Mouse (Mus musculus) frontal cortex, postnatal 25 days (tissue): ENCODE measurements around the gene Piwil4.

Experiments
- DNase-seq, 2 experiments: peaks; one replicate each; pipeline ENCODE4 v3.0.0; 2022; ENCODE audit warnings: low spot score in 2 of 2

Gene Piwil4

DNA sequence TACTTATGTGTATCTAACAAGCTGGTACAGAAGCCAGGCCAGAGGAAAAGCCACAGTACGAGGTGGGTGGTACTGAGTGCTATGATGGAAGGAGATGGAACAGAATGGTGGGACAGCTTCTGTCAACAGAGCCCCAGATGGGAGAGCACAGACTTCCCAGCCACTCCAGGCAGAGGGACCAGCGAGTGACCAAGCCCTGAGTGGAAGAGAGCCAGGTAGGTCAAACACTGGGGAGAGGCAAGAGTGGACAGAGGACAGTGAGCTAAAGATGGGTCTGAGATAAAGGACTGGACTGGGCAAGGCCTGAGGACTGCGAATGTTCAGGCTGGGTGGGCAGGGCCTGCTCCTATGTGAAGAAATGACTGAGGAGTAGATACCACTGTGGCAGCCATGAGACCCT lies 72.2 kb downstream of the Piwil4 start:
- DNase-seq: no peak

DNA sequence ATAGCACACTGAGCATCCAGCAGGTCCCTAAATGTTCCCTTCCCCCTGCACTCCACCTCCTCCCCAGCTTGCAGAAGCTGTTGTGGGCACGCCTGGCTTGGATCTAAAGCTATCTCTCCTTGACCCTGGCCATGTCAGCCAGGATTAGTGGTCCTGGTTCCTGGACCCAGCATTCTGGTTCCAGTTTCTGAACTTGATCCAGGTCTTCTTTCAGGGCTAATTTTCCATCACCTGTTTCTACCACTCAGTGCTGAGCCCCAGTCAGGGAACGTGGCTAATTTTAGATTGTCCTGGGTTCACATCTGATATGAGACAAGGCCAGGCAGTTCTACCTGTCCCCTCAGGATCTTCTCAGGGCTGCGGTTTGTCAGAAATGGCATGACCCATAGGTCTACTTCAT lies 74.5 kb downstream of the Piwil4 start:
- DNase-seq: no peak

DNA sequence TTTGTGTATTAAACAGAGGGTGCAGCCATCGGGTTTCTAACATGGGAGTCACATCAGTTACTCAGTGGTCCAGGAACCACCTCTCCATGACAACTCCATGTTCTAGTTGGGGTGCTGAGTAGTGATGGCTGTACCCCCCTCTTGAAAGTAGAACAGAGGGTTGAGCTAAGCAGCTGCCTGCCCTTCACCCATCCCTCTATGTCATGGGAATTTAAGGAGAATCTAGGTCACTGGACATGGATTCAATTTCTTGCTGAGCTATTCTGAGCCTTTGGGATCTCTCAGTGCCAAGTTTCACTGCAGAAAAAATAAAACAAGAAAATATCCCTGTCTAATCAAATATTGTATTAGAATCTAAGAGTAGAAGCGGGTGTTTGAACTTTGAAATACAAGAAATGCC lies 76.9 kb downstream of the Piwil4 start:
- DNase-seq: no peak

DNA sequence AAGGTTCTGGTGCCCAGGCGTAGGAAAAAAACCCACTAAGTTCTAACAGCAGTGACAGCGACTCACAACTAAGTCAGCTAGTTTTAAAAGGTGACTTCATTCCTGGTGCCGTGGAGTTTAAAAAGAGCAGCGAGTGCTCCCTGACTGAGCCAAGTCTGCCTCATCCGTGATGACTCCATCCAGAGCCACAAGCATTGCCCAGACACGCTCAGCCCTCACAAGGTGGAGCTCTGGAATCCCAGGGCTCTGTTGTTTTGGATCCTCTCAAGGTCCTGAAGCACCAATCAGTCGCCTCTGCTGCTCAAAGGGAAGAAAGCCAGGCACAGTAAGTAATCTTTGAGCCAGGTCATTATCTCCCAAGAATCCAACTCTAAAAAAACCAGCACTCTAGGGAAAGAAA lies 77.7 kb downstream of the Piwil4 start:
- no peak for DNase-seq

DNA sequence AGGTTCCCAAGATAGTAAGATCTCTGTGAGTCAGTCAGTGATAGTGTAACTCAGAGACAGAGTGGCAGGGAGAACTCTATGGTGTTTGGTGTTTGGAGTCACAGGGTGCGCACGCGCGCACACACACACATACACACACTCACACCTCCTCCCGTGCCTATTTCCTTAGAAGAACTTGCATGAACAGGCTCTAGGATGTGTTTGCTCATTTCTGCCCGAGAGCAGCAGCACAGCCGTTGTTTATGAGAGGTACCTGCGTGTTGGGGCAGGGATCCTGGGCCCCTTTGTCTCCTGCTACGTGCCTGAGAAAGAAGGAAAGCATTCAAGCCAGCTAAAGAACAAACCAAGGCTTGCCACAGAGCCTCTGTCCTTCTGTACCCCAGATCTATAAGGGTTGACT lies 78.4 kb downstream of the Piwil4 start:
- DNase-seq: no peak

DNA sequence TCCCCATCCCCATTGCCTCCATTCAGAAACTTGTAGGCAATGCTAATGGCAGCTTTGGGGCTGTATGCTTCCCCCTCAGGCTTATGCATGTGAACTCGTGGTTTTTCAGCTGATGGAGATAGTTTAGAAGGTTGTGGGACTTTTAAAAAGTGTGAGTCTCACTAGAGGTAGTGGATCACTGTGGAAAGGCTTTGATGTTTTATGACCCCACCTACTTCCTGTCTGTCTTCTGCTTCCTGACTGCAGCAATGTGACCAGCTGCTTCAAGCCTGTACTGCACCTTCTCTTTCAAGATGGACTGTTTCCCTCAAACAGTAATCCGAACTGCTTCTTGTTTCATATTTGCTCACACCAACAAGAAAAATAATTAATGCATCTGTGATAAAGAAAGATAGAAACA lies 82.6 kb downstream of the Piwil4 start:
- DNase-seq: no peak

DNA sequence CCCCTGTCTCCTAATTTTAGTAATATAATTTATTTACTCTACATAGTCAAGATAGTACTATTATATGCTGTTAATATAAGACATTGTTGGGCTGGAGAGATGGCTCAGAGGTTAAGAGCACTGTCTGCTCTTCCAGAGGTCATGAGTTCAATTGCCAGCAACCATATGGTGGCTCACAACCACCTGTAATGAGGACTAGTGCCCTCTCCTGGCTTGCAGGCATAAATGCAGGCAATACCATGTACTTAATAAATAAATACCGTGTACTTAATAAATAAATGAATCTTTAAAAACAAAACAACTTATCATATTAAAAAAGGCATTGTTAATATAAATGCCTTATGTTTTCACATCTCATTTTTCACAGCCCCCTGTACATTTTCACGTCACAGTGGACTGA lies 86.5 kb downstream of the Piwil4 start:
- no peak for DNase-seq

DNA sequence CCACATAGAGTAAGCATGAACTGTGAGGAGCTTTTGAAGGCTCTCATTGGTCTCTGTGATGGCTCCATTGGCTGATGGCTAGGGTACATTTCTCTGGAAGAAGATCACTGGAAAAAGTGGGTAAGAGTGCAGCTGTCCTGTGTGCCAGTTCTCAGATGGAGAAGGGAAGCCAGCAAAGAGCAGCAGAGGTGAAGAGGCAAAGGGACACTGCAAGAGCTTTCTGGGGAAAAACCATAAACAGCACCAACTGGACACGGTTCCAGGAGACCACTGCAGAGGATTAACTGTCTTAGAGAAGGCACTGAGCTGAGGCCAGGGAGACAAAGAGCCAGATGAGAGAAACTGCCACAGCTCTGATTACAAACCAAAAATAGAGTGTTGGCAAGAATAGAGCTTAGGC lies 87.8 kb downstream of the Piwil4 start:
- no peak for DNase-seq

DNA sequence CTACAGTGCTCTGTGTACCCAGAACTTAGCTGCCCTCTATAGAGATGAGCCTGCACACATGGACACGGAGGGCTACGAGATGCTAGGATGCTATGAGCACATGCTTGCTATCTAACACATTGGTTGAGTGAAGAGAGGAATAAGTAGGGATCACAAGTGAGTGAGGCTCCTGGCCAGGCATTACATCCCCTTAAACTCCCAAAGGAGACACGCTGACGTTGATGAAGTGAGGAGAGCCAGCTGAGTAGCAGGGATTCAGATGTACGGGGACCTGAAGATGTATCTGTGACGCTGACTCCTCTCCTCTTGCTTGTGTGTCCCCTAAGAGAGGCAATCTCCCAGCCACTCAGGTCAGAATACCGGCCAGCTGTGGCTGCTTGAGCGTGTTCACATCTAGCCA lies 92.7 kb downstream of the Piwil4 start:
- no peak for DNase-seq

DNA sequence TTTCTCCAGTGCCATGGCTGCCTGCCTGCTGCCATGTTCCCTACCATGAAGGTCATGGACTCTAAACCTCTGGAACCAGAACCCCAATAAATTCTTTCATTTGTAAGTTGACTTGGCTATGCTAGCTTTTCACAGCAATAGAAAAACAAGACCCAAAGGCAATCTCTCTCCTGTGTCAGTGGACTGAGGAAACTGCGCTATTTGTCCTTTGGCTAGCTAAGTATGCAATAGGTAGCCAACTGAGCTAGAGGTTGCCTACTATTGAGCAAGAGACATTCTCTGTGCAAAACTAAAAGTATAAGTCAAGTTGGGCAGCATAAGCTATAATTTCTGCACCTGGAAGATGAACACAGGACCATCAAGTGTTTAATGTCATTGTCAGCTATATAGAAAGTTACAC lies 93.9 kb downstream of the Piwil4 start:
- no peak for DNase-seq
